In the genomic region with DNA sequence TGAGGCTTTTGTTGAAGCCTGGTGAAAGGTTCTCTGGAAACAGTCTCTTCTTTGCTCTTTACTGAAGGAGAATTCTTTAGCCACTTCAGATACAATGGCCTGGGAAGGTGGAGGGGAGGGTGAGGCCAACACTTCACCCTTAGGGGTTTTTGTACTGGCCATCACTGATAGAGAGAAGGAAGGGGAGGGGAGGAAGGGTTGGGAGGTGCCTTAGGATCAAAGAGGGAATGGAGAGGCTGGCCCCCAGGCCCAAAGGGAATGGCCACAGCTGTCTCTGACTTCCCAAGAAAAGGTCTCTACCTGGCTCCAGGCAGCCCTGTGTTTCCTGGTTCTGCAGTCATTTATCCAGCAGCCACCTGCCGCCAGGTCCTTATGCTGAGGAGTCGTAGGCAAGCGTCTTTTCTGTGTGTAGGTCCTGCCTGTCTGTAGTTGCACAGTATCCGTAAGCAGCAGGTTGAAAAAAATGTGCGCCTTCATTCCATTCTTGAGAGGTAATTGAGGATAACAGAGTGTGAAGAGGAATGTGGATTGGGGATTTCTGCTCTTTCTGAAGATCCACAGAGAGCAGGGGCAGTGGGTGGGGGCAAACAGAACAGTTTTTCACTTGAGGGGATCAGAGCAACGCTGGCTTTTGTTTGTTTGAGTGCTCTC, we compare ENCODE assay signal across 13 mouse cellular contexts. TPM values are rescaled to one million over a fixed set of nuclear protein-coding genes. Genes with fewer than 3 reads are reported as not detected.
DNase-seq lines count a peak whose midpoint lies in the region; ATAC-seq and TF ChIP-seq lines count a peak whose summit lies in the region.
"Had no signal": no experiment of that assay in that cellular context is flagged by ENCODE, and none has a peak within 500 bp of the region (broad histone marks: within the 10 kb centered on the region; RNA-seq: fewer than 3 reads in every experiment).

No protein-coding gene starts in this region.

- no peaks in the 10 kb centered on the region for H3K9me3 ChIP-seq in forebrain, embryonic 10.5 days
- H3K9me3 ChIP-seq in forebrain, postnatal 0 days (ENCODE audit: low read length): no peaks in the 10 kb centered on the region
- H3K9me3 ChIP-seq in kidney, postnatal 0 days (replicated peaks; ENCODE audit: low read length): no peaks in the 10 kb centered on the region
- H3K9me3 ChIP-seq: liver, embryonic 13.5 days had no signal

- no peak for ATAC-seq in forebrain, postnatal 0 days
- ATAC-seq in kidney, postnatal 0 days (replicated peaks; ENCODE audit: low FRiP score, low read depth): no peak
- ATAC-seq in monocyte, adult 5-6 weeks (replicated peaks; ENCODE audit: insufficient number of reproducible peaks, low FRiP score, low TSS enrichment, poor library complexity, severe bottlenecking): no peak

- no peaks in the 10 kb centered on the region for H3K36me3 ChIP-seq in forebrain, embryonic 10.5 days (replicated peaks)
- H3K36me3 ChIP-seq in forebrain, postnatal 0 days (ENCODE audit: insufficient read depth): no peaks in the 10 kb centered on the region
- no peaks in the 10 kb centered on the region for H3K36me3 ChIP-seq in kidney, postnatal 0 days (ENCODE audit: insufficient read depth, low read length)
- H3K36me3 ChIP-seq: liver, embryonic 13.5 days had no signal

- H3K4me1 ChIP-seq in forebrain, embryonic 10.5 days: peaks cover 36% of the 10 kb centered on the region
- H3K4me1 ChIP-seq in forebrain, postnatal 0 days (ENCODE audit: insufficient read depth): no peaks in the 10 kb centered on the region
- H3K4me1 ChIP-seq in kidney, postnatal 0 days (replicated peaks; ENCODE audit: insufficient read depth, low read length): peaks cover 11% of the 10 kb centered on the region

- TF ChIP-seq CTCF in forebrain, postnatal 0 days (IDR thresholded peaks at IDR 0.05; ENCODE audit: low read depth): no peak
- no peak for TF ChIP-seq CTCF in kidney, postnatal 0 days (IDR thresholded peaks at IDR 0.05; ENCODE audit: low read depth)

- no peak overlapping the region for H3K9ac ChIP-seq in forebrain, postnatal 0 days
- no peak overlapping the region for H3K9ac ChIP-seq in kidney, postnatal 0 days (ENCODE audit: low read depth, low read length)
- H3K9ac ChIP-seq: liver, embryonic 13.5 days had no signal

- no peak for DNase-seq in forebrain, embryonic 10.5 days (ENCODE audit: extremely low spot score, low spot score)
- no peak for DNase-seq in forebrain, postnatal 0 days
- DNase-seq in kidney, postnatal 0 days (ENCODE audit: low spot score): no peak
- no peak for DNase-seq in kidney, adult 11 months
- peak; percentile 45 for DNase-seq in R1 (ENCODE audit: low read depth, low spot score)
- peak; percentile 35 for DNase-seq in lung, postnatal 10 days
- DNase-seq in retina, postnatal 1 day: no peak
- DNase-seq: liver, embryonic 13.5 days; right cerebral cortex, adult 18-20 months had no signal

- no peak overlapping the region for H3K4me2 ChIP-seq in forebrain, postnatal 0 days (ENCODE audit: low read depth)
- H3K4me2 ChIP-seq in kidney, postnatal 0 days (ENCODE audit: low read length): peak overlapping the region; percentile 78

- WGBS in forebrain, embryonic 10.5 days: 25% methylated on average over 6 of the region's 6 CpGs
- WGBS in forebrain, postnatal 0 days: 24% methylated on average over 6 of the region's 6 CpGs
- 36% methylated on average over 6 of the region's 6 CpGs for WGBS in kidney, postnatal 0 days

- H3K27me3 ChIP-seq in forebrain, embryonic 10.5 days (ENCODE audit: poor library complexity, severe bottlenecking): peaks cover 52% of the 10 kb centered on the region
- H3K27me3 ChIP-seq in forebrain, postnatal 0 days (ENCODE audit: insufficient read depth, low read length): peaks cover 7% of the 10 kb centered on the region; the same call in 1 of the 2 replicates
- no peaks in the 10 kb centered on the region for H3K27me3 ChIP-seq in kidney, postnatal 0 days (ENCODE audit: insufficient read depth, low read length)

- peak overlapping the region; percentile 63; the same call in 1 of the 2 replicates for H3K4me3 ChIP-seq in forebrain, embryonic 10.5 days
- no peak overlapping the region for H3K4me3 ChIP-seq in forebrain, postnatal 0 days (ENCODE audit: low read depth, low read length)
- H3K4me3 ChIP-seq in kidney, postnatal 0 days (replicated peaks; ENCODE audit: low read depth, low read length): 0 out of 2 replicates have a peak overlapping the region, but pooled peaks have one; percentile 5

- H3K27ac ChIP-seq in forebrain, embryonic 10.5 days: peak overlapping the region; percentile 32; the same call in 1 of the 2 replicates
- no peak overlapping the region for H3K27ac ChIP-seq in forebrain, postnatal 0 days (ENCODE audit: low read depth, low read length)
- no peak overlapping the region for H3K27ac ChIP-seq in kidney, postnatal 0 days
- H3K27ac ChIP-seq: liver, embryonic 13.5 days had no signal

RNA-seq across cellular contexts. Expression of gene Gprc5a, which starts 1.5 kb away (rescaled TPM):
- 3.8 and 4.0 TPM in 2 replicates for polyA plus RNA-seq in forebrain, embryonic 10.5 days (2016; fragmentation: Nextera tagmentation; extraction: Ambion mirVana)
- total RNA-seq in forebrain, postnatal 0 days (2014; rRNA removed): 0.43 and 0.62 TPM in 2 replicates
- polyA plus RNA-seq in forebrain, postnatal 0 days (2015; fragmentation: Nextera tagmentation; extraction: Ambion mirVana): 0.47 and 0.60 TPM in 2 replicates
- 14.6 and 15.7 TPM in 2 replicates for polyA plus RNA-seq in kidney, postnatal 0 days (2015; fragmentation: Nextera tagmentation; extraction: Ambion mirVana)
- total RNA-seq in monocyte, adult 5-6 weeks (2017): 0.67 to 1.6 TPM (median 0.85 TPM) in 3 replicates

RNA-seq across cellular contexts. Expression of gene Gprc5d, which starts 51.2 kb away (rescaled TPM):
- polyA plus RNA-seq in forebrain, embryonic 10.5 days (2016; fragmentation: Nextera tagmentation; extraction: Ambion mirVana): 0.11 TPM in 1 of 2 replicates, not detected in the other
- total RNA-seq in forebrain, postnatal 0 days (2014; rRNA removed): not detected in 2 replicates
- 0.19 TPM in 1 of 2 replicates, not detected in the other for polyA plus RNA-seq in forebrain, postnatal 0 days (2015; fragmentation: Nextera tagmentation; extraction: Ambion mirVana)
- polyA plus RNA-seq in kidney, postnatal 0 days (2015; fragmentation: Nextera tagmentation; extraction: Ambion mirVana): 0.08 TPM in 1 of 2 replicates, not detected in the other
- not detected in 3 replicates for total RNA-seq in monocyte, adult 5-6 weeks (2017)
- total RNA-seq: common myeloid progenitor, adult 5-6 weeks; heart, postnatal 25 days; layer of hippocampus, postnatal 14 days had no signal

RNA-seq across cellular contexts. Expression of gene Ddx47, which starts 55.5 kb away (rescaled TPM):
- polyA plus RNA-seq in forebrain, embryonic 10.5 days (2016; fragmentation: Nextera tagmentation; extraction: Ambion mirVana): 115 and 116 TPM in 2 replicates
- 34.6 and 41.9 TPM in 2 replicates for total RNA-seq in forebrain, postnatal 0 days (2014; rRNA removed)
- polyA plus RNA-seq in forebrain, postnatal 0 days (2015; fragmentation: Nextera tagmentation; extraction: Ambion mirVana): 51.0 and 60.0 TPM in 2 replicates
- polyA plus RNA-seq in kidney, postnatal 0 days (2015; fragmentation: Nextera tagmentation; extraction: Ambion mirVana): 85.9 and 91.6 TPM in 2 replicates
- total RNA-seq in monocyte, adult 5-6 weeks (2017): 104 to 152 TPM (median 151 TPM) in 3 replicates

Comparison
In these comparisons a context has a peak if more than half of its experiments do, and no peak if none do; other contexts are left out.
1. DNase-seq: peak in R1 (single experiment) and lung, postnatal 10 days (single experiment); none in forebrain, embryonic 10.5 days (single experiment), forebrain, postnatal 0 days (single experiment), kidney, postnatal 0 days (single experiment), kidney, adult 11 months (single experiment) and retina, postnatal 1 day (single experiment).